Mouse (Mus musculus) frontal cortex, postnatal 10 days (tissue): ENCODE measurements at regions not wholly inside any gene's neighbourhood (a gene's known extent, or its start where the extent isn't known, plus 50 kb on each side); places are given as distances from the start of the nearest gene placed in this dataset.

Experiments
- DNase-seq, 2 experiments: peaks; one replicate each; pipeline ENCODE4 v3.0.0; 2022; ENCODE audit warnings: low spot score in 2 of 2, mixed read lengths in 1 of 2

- DNase-seq = no peak
Measured at GRCm38 (mm10) chr9:73319704-73320307, 206.6 kb downstream of the Rsl24d1 start.

GRCm38 (mm10) chr9:73331066-73331465 is 217.8 kb downstream of the Rsl24d1 start:
- DNase-seq = no peak

GRCm38 (mm10) chr9:73336039-73336438 is 222.8 kb downstream of the Rsl24d1 start:
- DNase-seq = no peak

GRCm38 (mm10) chr9:73337045-73337740 is 224.0 kb downstream of the Rsl24d1 start:
- no peak for DNase-seq

- DNase-seq = no peak
Measured at GRCm38 (mm10) chr9:73355876-73356275, 242.7 kb downstream of the Rsl24d1 start.

GRCm38 (mm10) chr9:73358968-73359367 is 245.7 kb downstream of the Rsl24d1 start:
- DNase-seq = no peak

- no peak for DNase-seq
Measured at GRCm38 (mm10) chr9:73380768-73381167, 267.5 kb downstream of the Rsl24d1 start.

- no peak for DNase-seq
Measured at GRCm38 (mm10) chr9:73392036-73392435, 278.8 kb downstream of the Rsl24d1 start.

GRCm38 (mm10) chr9:73413367-73413930 is 300.2 kb downstream of the Rsl24d1 start:
- no peak for DNase-seq

- DNase-seq = no peak
Measured at GRCm38 (mm10) chr9:73416084-73416777, 303.0 kb downstream of the Rsl24d1 start.
